Mouse (Mus musculus): Measurements from ENCODE around the gene Ptpn1. TPM values are rescaled to one million over a fixed set of nuclear protein-coding genes. Genes with fewer than 3 reads are reported as not detected.

The Ptpn1 gene
- total and polyA plus RNA-seq, 3 experiments, result 69.8 to 131 (median 77.6) TPM

DNA sequence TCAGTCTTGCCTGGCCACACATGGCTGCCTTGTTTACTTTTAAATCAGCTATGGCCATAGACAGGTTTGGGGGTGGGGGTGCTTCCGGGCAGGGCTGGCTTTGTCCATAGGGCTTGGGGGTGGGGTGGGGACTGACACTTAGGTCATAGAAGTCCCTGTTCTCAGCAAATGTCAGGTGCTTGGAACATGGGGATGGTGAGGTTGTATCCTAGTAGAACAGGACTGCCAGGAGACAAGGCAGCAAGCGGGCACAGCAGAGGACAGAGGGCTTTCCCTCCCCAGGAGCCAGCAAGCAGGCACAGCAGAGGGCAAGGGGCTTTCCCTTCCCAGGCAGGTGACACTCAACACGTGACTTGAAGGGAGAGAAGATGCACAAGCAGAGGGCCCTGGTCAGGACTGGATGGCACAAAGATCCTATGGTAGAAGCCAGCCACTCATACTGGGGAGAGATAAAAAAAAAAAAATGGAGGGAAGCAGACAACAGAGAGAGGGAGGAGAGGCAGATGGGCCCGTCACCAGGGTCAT lies 3.8 kb upstream of the Ptpn1 start:
- TF ChIP-seq SIN3A (IDR thresholded peaks at IDR 0.05; ENCODE audit: low read length) (no peak), POLR2AphosphoS2 (IDR thresholded peaks at IDR 0.05; ENCODE audit: low read depth, low read length) (no peak), NELFE (IDR thresholded peaks at IDR 0.05; ENCODE audit: low read depth, low read length) (no peak), USF1 (IDR thresholded peaks at IDR 0.05; ENCODE audit: low read depth, low read length) (peak; percentile 85), MEF2A (IDR thresholded peaks at IDR 0.05; ENCODE audit: borderline replicate concordance, low read depth, low read length) (no peak), CTCF (conservative IDR thresholded peaks at IDR 0.05 in 1 of 2, IDR thresholded peaks at IDR 0.05 in 1 of 2; ENCODE audit: low read depth in 2 of 2, low read length in 2 of 2) (no peak), ZMIZ1 (IDR thresholded peaks at IDR 0.05; ENCODE audit: low read depth, low read length) (no peak), PAX5 (IDR thresholded peaks at IDR 0.05; ENCODE audit: low read length) (no peak), RAD21 (IDR thresholded peaks at IDR 0.05; ENCODE audit: low read depth, low read length) (no peak), CHD2 (IDR thresholded peaks at IDR 0.05; ENCODE audit: low read length) (0 out of 2 replicates have a peak, but pooled peaks have one; percentile 42), MXI1 (IDR thresholded peaks at IDR 0.05; ENCODE audit: low read depth, low read length) (0 out of 2 replicates have a peak, but pooled peaks have one; percentile 26), CHD1 (IDR thresholded peaks at IDR 0.05; ENCODE audit: low read depth, low read length) (no peak), JUN (IDR thresholded peaks at IDR 0.05; ENCODE audit: insufficient read depth, low read depth, low read length) (no peak), TCF12 (IDR thresholded peaks at IDR 0.05; ENCODE audit: low read depth, low read length) (0 out of 2 replicates have a peak, but pooled peaks have one; percentile 44), EP300 (IDR thresholded peaks at IDR 0.05; ENCODE audit: low read length) (no peak), MAFK (IDR thresholded peaks at IDR 0.05; ENCODE audit: insufficient replicate concordance, low read length) (no peak), POLR2A (IDR thresholded peaks at IDR 0.05; ENCODE audit: low read depth, low read length) (no peak), ZKSCAN1 (IDR thresholded peaks at IDR 0.05; ENCODE audit: borderline replicate concordance, low read depth, low read length) (no peak), HCFC1 (IDR thresholded peaks at IDR 0.05; ENCODE audit: low read depth, low read length) (no peak), MAX (IDR thresholded peaks at IDR 0.05; ENCODE audit: low read length) (peak; percentile 86), SMC3 (IDR thresholded peaks at IDR 0.05; ENCODE audit: low read depth, low read length) (no peak), USF2 (conservative IDR thresholded peaks at IDR 0.05; ENCODE audit: low read depth, low read length) (peak; percentile 74), UBTF (IDR thresholded peaks at IDR 0.05; ENCODE audit: low read depth, low read length) (no peak), GABPA (IDR thresholded peaks at IDR 0.05; ENCODE audit: insufficient replicate concordance, low read depth, low read length) (no peak), MYC (IDR thresholded peaks at IDR 0.05; ENCODE audit: low read depth, low read length) (no peak), RCOR1 (conservative IDR thresholded peaks at IDR 0.05; ENCODE audit: low read depth, low read length) (no peak), KAT2A (IDR thresholded peaks at IDR 0.05; ENCODE audit: insufficient replicate concordance, low read length) (no peak), MAZ (IDR thresholded peaks at IDR 0.05; ENCODE audit: low read depth, low read length) (no peak), NRF1 (IDR thresholded peaks at IDR 0.05; ENCODE audit: low read depth, low read length) (no peak), E2F4 (IDR thresholded peaks at IDR 0.05; ENCODE audit: insufficient replicate concordance, low read depth, low read length) (no peak), JUND (conservative IDR thresholded peaks at IDR 0.05; ENCODE audit: low read depth, low read length) (no peak), TBP (conservative IDR thresholded peaks at IDR 0.05; ENCODE audit: low read depth, low read length) (no peak), BHLHE40 (IDR thresholded peaks at IDR 0.05; ENCODE audit: low read depth, low read length) (peak; percentile 93), ZNF384 (IDR thresholded peaks at IDR 0.05; ENCODE audit: low read depth, low read length) (peak; percentile 38; the same call in 1 of the 2 replicates), ZC3H11A (IDR thresholded peaks at IDR 0.05; ENCODE audit: low read depth, low read length) (no peak), ELF1 (IDR thresholded peaks at IDR 0.05; ENCODE audit: low read depth, low read length) (0 out of 2 replicates have a peak, but pooled peaks have one; percentile 31), IRF4 (IDR thresholded peaks at IDR 0.05; ENCODE audit: low read depth, low read length) (no peak), ETS1 (conservative IDR thresholded peaks at IDR 0.05; ENCODE audit: low read depth, low read length) (peak; percentile 30; the same call in 1 of the 2 replicates)
- Histone ChIP-seq H3K9me3 (replicated peaks; ENCODE audit: low read length) (no peaks in the 10 kb centered on the region), H3K4me3 (replicated peaks in 1 of 3; ENCODE audit: low read depth in 2 of 3, low read length in 2 of 3, poor library complexity in 1 of 3) (no peak overlapping the region), H3K36me3 (replicated peaks in 1 of 2; ENCODE audit: control insufficient read depth in 1 of 2, insufficient read depth in 1 of 2, low read length in 1 of 2) (no peaks in the 10 kb centered on the region), H3K79me2 (replicated peaks; ENCODE audit: control insufficient read depth, extremely low read depth, insufficient read depth, poor library complexity, severe bottlenecking) (peaks cover 8% of the 10 kb centered on the region), H3K27ac (ENCODE audit: insufficient read depth, low read depth) (no peak overlapping the region), H3K9ac (ENCODE audit: insufficient read depth, low read depth) (no peak overlapping the region), H3K4me2 (ENCODE audit: insufficient read depth, low read depth, poor library complexity, severe bottlenecking) (peak overlapping the region; percentile 25), H3K4me1 (ENCODE audit: control insufficient read depth in 1 of 2, insufficient read depth in 2 of 2) (peaks cover 27 to 72% of the 10 kb centered on the region in 2 experiments), H3K27me3 (replicated peaks) (no peaks in the 10 kb centered on the region)
- dilution Hi-C loops (cut with MboI; ENCODE audit: extremely low pct_ligation_motif_present, extremely low pct_unique_long_range_greater_than_20kb, low sequenced_read_pairs), result no loop called here
- DNase-seq (ENCODE audit: extremely low read depth), result peak; percentile 62
- in situ Hi-C loops (cut with MboI; ENCODE audit: low pct_ligation_motif_present, low pct_unique_long_range_greater_than_20kb, low sequenced_read_pairs), result no loop called here

All from CH12.LX (cell line).